Mouse (Mus musculus): ENCODE measurements around the gene Fbxl19.

Gene Fbxl19

DNA sequence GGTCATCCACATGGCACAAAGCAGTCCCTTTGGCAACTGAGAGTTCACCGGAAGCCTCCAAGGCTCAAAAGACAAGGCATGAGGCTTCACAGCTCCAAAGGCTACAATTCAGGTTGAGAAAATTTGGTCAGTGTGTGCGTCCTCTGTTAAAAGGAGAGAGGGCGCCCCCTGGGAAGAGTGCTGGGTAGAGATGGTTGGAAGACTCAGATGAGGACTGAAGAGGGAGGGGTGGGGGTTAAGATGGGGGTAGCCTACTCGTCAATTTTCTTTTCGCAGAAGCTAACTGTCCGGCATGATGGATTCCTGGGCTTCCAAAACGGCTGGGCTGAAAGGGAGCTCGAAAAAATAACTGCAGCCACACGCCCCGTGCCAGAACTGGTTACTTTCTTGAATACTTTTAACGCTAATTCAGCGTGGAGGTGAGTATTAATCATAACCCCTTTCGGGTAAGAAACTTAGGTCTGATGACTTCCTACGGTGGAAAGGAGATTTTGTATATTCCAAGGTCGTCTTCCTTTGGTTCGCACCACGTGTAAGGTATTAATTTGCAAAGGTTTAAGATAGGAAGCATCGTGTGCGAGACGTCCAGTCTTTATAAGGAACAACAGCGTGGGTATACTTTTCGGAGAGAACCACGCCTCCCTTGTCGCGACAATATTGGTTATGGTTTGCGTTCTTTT is at the start of gene Fbxl19:
Gene Fbxl19, plus strand, starts transcription at position 178 of the 680 bp plus-strand sequence.
- DNase-seq (ENCODE audit: low read depth) = peak; percentile 78

DNA sequence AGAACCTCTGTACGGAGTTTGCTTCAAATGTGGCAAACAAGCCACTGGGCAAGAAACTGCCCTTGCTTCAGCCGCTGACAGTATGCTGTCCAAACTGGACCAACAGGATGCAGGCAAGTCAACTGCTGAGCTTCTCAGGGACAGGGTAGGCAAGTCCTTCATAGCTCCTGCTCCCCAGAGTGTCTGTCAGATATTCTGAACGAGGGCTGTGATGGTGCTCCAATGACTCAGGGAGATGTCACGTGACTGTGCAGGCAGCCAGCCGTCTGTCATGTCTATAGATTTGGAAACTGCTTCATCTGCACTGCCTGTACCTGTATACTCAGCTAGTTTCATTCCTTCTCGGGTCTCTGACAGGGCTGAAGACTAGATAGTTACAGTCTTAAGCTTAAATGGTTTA is 45.4 kb upstream of the Fbxl19 start:
- DNase-seq (ENCODE audit: low read depth) = no peak

DNA sequence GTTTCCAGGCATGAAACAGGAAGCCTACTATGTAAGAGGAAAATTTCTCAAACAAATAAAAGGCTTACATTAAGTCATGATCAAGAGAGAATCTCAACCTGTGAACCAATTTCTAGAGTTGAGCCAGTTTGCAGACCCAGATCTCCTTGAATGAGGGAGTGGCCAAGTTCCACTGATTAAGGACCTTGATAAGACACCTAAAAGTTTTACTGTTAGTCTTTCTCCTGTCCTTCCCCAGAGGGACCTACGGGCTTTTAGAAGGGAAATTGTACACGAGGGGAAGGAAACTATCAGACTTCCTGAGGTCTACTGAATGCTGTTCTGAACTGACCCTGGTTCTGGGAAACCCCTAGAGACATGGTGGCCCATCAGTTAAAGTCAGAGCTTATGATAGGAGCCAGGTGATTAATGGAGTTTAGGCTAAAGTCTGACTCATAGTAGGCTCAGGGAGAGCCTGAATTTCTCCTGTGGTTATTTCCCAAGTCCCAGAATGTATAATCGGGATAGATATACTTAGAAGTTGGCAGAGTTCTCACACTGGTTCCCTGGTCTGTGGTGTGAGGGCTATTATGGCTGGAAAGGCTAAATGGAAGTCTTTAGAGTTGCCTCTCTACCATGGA is 43.5 kb upstream of the Fbxl19 start:
- no peak for DNase-seq (ENCODE audit: low read depth)

DNA sequence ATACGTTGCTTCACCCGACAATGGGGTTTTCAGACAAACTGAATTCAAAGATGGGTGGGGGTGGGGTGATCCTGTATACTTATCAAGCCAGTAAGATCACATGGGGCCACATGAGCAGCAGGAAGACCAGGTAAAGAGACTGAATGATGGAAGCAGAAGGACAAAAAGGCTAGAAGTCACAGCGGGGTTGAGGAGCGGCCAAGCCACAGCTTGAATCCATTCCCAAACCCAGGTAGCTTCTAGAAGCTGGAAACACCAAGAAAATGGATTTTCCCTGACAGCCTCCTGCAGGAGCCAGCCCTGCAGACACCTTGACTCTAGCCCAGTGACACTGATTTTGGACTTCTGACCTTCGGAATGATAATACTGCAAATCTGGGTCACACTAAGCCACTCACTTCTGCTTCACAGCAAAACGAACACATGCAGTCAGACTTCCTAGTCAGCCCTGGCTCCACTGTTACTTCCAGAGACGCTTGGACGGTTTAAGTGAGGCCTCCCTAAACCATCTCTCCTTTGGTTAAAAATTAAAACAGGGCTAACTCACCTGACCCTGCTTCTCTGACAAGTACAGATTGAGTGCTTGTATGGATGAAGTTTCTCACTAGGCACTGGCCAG is 40.7 kb upstream of the Fbxl19 start:
- DNase-seq (ENCODE audit: low read depth) = no peak

DNA sequence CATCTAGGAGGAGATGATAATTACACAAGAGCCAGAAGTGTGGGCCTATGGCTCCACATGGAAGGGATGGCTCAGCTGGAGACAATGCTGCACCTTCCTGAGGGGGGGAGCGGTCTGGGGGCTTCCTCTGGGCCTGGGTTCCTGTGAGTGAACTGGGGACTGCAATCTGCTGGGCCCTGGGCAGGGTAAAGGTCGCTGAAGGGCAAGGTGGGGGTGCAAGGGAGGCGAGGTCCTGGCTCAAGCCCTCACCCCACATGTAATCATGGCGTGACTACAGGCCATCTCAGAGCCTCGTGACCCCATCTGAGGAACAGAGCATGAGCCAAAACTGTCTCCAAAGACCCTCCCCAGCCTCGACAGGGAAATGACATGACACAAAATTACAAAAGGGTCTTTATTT is 39.7 kb upstream of the Fbxl19 start:
- no peak for DNase-seq (ENCODE audit: low read depth)

DNA sequence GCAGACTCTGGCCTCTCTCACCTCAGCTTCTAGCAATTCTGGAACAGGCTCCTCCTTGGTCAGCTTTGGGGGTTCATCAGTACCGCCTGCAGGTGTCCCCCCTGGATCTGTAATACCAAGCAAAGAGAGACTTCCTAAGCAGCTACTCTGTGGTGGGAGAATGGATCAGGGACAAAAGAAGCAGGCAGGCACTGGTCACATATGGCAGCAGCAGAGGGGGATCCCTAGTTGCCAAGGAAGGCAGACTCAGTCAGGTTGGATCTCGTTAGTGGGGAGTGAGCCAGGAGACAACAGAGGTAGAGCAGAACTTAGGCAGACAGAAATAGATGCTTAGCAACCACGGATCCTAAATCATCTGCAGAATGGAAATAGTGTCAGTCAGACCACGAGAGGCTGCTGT is 38.6 kb upstream of the Fbxl19 start:
- DNase-seq (ENCODE audit: low read depth) = no peak

DNA sequence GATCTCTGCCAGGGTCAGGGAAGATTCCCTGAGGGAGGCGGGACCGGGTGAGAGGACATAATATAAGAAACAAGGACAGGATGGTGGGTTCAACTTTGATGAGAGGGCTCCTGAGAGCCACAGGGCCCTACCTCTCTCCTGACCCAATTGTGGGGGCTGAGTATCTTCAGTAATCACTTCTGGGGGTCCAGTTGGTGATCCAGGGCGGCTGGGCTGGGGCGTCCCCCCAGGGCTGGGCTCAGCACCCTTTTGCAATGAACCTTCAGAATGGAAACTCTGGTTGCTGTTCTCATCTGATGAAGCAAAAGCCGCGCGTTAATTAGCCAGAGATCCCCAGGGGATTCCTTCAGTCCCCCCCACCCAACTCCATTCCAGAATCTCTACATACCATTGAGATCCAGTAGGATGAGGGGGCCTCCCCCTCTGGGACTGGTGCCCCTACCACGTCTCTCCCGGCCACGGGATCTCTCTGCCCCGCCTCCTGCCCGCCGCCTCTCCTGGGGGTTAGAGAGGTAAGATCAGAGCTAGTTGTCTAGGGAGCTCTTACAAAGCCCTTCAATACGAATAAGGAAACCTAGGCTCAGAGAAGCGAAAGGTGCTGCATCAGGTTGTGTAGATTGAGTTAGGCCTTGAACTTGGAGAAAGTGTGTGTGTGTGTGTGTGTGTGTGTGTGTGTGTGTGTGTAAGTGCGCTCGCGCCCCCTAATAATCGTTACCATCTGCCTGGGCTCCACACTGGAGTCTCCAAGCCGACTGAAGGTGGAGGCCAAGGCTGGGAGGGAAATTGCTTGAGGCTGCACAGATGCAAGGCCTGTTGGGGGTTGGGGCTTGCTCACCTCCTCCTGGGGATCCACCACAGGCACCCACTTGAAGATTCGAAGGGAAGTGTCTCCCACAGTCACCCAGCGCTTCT is 37.0 kb upstream of the Fbxl19 start:
- no peak for DNase-seq (ENCODE audit: low read depth)

DNA sequence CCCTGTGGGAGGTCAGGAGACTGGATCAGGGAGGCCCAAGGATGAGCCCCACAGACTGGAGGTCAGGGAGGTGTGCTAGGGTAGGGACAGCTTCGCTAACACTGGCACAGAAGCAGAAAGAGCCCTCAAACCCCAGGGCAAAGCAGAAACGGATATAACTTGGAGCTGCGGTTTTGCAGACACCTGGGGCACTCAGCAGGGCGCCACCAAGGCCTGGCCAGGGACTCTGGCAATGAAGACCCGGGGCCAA is 36.5 kb upstream of the Fbxl19 start:
- peak; percentile 71 for DNase-seq (ENCODE audit: low read depth)

DNA sequence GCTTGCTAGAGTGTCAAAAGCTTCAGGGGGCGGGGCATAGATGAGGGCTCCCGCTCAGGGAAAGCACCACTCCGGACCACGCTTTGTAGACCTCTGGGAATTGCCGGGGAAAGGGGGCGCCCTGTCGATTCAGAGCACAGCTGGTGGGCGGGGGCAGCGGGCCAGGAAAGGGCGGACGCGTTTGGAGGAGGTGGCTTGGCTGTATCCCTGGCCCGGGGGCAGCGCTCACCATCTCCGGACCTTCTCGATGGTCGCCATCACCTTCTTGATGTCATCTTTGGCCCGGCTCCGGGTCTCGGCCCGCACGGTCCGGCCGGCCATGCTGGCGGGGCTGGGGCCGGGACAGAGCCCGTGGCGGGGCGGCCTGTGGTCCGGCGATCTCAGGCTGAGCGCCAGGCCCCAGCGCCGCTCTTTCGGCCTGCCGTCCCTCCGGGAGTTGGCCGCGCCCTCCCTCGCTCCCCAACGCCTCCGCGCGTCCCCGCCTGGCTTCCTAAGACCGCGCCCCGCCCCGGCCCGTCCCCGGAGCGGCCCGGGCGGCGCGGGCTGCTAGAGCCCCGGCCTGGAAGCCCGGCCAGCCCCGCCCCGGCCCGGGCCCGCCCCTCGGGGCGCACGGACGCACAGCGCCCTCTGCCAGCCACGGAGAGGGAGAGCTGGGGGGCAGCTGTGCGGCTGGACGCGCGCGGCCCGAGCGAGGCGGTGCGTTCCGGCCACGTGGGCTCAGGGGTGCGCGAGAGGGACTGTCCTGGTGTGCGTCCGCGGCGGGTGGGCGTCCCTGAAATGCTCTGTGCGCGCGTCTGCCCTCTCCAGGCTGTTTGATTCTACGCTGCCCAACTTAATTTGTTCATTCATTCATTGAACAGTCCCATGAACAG is 35.9 kb upstream of the Fbxl19 start, which contains the start of gene Bcl7c:
Gene Bcl7c, minus strand, starts transcription at position 727 of the 872 bp plus-strand sequence.
- DNase-seq (ENCODE audit: low read depth) = peak; percentile 78

DNA sequence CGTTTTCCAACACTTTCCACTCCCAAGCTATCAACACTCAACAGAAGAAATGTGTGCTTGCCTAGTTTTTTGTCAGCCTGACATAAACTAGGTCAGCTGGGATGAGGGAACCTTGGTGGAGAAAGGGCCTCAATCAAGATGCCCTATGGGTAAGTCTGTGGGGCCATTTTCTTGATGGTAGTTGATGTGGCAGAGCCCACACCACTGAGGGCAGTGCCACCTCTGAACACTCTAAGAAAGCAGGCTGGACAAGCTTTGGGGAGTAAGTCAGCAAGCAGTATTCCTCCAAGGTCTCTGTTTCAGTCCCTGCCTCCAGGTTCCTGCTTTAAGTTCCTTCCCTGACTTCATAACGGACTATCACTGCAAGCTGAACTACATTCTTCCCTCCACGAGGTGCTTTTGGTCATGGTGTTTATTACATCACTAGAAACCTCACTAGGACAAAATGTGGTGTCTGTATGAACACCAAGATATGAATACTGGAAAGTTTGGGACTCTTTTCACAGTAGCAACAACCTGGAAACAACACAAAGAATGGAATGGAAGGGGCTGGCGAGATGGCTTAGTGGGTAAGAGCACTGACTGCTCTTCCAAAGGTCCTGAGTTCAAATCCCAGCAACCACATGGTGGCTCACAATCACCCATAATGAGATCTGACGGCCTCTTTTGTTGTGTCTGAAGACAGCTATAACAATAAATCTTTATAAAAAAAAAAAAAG is 34.9 kb upstream of the Fbxl19 start:
- no peak for DNase-seq (ENCODE audit: low read depth)

DNA sequence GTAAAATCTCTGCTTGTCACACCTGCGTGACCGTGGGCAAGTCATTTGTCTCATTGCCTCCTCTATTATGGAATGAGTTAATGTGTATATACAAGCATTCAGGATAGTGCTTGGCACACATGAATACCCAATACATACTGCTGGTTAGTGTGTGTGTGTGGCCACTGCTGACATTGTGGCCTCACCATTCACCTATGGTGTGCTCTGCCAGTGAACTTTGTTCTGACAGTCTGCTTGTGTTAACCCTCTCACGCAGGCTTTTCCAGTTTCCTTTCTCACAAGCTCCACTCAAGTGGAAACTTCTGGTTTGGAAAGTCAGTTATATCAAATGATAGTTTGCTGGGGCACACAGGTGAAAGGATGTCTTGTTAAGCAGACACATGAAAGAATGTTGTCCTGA is 33.3 kb upstream of the Fbxl19 start:
- no peak for DNase-seq (ENCODE audit: low read depth)

DNA sequence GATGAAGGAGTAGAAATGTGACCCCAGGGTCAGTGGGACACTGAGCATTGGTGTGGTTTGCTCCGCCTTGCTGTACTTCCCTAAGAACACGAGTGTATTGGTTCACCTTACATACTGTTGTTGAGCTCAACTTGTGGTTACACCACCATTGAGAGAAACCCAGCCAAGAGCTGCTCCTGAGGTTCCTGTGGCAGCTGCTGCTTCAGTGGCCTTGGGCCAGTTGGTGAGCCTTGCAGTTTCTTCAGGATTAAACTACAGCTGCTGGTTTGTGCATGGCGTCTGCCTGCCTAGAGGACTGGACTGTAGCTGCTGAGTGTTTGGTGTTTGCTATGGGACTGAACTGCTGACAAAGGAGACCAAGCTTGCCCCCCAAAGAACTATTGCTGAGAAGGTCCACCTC is 32.9 kb upstream of the Fbxl19 start:
- no peak for DNase-seq (ENCODE audit: low read depth)

DNA sequence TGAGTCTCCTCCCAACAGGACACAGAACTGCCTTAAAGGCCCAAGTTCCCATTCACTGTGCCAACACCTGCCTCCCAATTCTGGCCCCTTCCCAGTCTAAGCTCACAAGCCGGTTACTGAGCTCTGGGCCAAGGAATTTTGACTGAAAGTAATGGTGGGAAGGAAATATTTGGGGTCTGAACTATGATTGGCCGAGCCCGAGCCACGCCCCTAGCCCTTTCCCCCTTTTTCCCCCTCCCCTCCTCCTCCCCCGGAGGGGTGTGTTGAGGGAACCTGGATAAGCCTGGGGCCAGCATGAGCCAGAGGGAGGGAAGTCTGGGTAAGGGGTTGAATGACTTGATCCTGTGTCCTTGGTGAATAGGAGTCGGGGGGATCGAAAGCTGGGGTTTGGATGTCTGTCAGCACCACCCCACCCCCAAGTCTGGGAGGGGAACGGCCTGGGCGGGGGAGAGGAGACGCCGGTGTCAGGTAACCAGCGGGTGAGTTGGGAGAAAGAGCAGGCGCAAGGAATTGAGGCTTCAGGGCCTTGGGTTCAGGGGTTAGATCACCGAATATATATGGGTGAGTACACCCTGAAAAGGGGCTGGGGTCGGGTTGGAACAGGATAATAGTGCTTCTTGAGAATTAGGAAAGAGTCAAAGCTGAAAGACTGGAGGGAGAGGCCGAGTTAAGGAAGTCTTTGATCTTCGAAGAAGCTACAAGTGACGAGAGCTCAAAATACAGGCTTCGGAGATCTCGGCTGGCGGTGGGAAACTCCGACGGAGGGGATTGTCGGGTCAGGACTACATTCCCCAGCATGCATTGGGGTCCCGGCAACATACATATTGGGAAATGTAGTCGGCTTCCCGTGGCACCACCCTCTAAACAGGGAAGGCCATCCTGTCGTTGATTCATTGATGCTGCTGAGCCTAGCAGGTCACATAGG is 31.6 kb upstream of the Fbxl19 start, which contains the start of gene Ctf1:
Gene Ctf1, plus strand, starts transcription at position 276 of the 925 bp plus-strand sequence.
- DNase-seq (ENCODE audit: low read depth) = peak; percentile 57

DNA sequence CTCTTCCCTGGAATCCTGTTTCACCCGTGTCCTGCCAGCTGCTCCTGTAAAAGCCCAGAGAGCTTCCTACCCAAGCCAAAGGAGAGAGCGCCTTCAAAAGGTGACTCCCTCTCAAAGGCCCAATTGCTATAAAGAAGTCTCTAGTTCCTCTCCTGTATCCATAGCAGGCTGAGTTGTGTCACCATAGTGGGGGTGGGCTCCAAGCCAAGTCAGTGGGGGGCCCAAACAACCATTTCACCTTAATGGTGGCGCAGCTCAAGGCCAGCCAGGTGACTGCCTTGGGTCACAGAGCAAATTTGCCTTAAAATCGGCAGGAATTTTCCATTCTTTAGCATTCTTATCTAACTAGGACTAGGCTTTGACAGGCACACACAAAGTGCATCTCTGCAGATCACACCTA is 29.5 kb upstream of the Fbxl19 start:
- DNase-seq (ENCODE audit: low read depth) = no peak

DNA sequence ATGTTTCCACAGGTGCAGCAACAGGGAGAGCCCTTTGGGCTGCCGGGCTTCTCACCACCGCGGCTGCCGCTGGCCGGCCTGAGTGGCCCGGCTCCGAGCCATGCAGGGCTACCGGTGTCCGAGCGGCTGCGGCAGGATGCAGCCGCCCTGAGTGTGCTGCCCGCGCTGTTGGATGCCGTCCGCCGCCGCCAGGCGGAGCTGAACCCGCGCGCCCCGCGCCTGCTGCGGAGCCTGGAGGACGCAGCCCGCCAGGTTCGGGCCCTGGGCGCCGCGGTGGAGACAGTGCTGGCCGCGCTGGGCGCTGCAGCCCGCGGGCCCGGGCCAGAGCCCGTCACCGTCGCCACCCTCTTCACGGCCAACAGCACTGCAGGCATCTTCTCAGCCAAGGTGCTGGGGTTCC is 27.4 kb upstream of the Fbxl19 start:
- DNase-seq (ENCODE audit: low read depth) = peak; percentile 53

DNA sequence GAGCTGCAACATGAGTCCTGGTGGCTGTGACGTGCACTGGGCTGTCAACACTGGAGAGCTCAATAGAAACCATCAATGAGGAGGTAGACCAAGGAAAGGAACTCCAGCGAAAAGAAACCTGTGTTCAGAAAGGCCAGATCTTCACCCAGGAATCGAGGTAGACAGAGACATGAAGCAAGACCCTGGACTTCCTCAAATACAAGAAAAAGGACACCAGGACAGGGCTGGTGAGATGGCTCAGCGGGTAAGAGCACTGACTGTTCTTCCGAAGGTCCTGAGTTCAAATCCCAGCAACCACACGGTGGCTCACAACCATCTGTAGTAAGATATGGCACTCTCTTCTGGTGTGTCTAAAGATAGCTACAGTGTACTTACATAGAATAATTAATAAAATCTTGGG is 26.0 kb upstream of the Fbxl19 start:
- DNase-seq (ENCODE audit: low read depth) = no peak

DNA sequence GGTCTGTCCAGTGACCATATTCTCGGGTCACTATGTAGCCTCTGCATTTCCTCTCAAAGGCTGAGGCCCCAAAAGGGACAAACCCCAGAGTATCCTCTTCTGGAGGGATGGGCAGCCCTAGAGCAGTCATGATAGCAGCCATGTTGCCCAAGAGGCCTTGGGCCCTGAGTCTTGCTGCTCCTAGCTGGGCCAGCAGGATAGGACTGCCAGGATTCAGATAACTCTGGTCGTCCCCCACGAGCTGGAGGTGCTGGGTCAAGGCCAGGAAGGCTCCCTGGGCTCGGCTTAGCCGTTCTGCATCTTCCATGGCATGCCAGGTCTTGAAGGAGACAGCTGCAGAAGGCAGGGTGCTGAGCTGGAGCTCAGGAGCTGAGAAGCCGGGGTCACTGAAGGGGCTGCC is 25.1 kb upstream of the Fbxl19 start:
- DNase-seq (ENCODE audit: low read depth) = no peak

DNA sequence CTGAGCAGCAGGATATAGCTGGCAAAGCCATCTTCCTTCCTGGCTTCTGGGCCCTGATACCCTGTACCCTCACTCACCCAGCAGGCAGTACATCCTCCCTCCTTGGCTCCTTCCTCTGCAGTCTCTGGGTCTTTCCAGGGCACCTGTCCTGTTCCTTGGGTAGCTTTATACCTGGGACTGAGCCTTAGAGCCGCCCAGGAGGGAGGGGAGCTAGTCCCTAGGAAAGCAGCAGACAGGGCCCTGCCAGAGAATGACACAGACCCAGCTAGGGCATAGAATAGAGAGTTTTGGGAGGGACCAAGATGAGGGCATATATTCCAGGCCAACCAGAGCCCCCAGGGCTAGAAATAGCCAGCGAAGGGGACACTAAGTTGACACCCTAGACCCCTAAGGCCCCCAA is 18.9 kb upstream of the Fbxl19 start:
- no peak for DNase-seq (ENCODE audit: low read depth)

DNA sequence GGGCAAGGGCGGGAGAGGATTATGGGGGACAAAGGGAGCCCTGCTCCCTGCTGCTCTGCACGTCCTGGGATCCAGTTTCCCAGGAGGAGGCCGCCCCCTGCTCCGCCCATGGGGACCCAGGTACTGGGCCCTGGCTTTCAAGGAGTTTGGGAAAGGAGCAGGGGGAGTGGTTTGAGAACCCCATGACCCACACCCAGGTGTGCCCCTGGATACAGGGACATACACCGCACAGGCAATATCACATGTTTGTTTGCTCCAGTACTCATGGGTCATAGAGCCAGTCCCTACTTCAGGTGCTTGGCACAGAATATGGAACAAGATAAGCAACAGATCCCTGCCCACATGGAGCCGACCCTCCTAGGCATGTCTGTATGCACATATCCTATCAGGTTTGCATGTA is 18.4 kb upstream of the Fbxl19 start:
- no peak for DNase-seq (ENCODE audit: low read depth)

DNA sequence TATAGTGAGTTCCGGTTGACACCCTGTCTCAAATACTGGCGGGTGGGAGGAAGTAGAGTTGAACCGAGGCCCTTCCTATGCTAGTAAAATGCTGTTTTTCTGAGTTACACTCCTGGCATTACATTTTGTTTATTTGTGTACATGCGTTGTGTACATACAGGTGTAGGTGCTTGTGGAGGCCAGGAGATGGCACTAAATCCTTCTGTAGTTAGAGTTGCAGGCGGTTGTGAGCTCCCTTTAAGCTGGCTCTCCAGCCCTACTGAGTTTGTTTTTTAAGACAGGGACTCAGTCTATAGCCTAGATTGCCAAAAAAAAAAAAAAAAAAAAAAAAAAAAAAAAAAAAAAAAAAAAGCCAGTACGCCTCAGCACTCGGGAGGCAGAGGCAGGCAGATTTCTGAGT is 16.4 kb upstream of the Fbxl19 start:
- DNase-seq (ENCODE audit: low read depth) = no peak

Data from naive thymus-derived CD4-positive, alpha-beta T cell, adult 2 months (primary cell).